Mouse (Mus musculus): ENCODE measurements around the gene Pebp1. TPM values are rescaled to one million over a fixed set of nuclear protein-coding genes. Genes with fewer than 3 reads are reported as not detected.

Gene Pebp1
- 793 and 794 TPM in 2 replicates for polyA plus RNA-seq (2016; fragmentation: Nextera tagmentation; extraction: Ambion mirVana)

DNA sequence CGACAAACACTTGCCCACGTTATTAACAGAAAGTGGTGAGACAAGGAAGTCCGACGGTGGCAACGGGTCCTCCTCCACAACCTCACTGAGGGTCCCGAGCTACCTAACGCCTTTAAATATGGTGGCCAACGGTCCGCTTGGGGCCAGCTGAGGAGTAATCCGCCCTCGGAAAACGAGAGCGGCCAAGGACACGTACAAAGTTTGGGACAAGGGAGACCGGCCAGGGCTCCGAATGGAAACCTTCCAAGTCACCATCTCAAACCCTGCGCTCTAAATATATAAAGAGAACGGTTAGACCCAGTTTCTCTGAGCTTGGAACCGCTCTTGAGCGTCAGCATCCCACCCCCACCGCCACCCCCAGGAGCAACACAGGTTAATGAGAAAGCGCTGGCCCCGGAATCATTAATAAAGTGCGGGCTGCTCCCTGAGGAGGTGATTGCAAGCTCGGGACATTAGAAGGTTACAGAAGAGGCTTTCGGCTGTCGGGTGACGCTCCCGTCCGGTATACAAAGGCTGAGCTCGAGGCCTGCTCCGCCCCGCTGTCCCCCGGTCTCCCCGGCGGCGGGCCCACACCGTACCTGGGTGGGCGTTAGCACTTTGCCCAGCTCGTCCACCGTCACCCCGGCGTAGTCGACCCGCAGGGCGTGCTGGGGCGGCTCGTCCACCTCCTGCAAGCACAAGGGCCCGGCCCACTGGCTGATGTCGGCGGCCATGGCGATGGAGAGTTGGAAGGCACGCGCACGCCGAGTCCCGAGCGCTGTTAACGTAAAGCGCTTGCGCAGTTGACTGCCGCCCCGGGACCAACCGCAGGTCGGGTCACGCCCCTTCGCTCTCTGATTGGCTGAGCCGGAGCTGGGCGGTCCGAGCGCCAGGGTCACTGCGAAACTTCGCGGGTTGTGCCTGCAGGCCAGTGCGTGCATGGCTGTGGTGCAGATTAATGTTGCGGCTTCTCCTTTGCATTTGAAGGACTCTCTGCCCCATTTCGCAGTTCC lies at the start of gene Pebp1:
Gene Pebp1, minus strand, starts transcription at position 795 of the 992 bp plus-strand sequence.
- Histone ChIP-seq H3K9me3 (replicated peaks) (no peaks in the 10 kb centered on the region), H3K4me1 (peaks cover 33% of the 10 kb centered on the region), H3K27me3 (peaks cover 3% of the 10 kb centered on the region; the same call in 1 of the 2 replicates), H3K4me3 (peak within 1 kb of the TSS; percentile 81), H3K4me2 (replicated peaks) (peak within 1 kb of the TSS; percentile 76), H3K9ac (peak within 1 kb of the TSS; percentile 88), H3K27ac (peak within 1 kb of the TSS; percentile 75), H3K36me3 (peaks cover 23% of the 10 kb centered on the region)
- WGBS: under 1% methylated on average over 76 of the region's 77 CpGs
- ATAC-seq (ENCODE audit: low FRiP score): peak; percentile 94

DNA sequence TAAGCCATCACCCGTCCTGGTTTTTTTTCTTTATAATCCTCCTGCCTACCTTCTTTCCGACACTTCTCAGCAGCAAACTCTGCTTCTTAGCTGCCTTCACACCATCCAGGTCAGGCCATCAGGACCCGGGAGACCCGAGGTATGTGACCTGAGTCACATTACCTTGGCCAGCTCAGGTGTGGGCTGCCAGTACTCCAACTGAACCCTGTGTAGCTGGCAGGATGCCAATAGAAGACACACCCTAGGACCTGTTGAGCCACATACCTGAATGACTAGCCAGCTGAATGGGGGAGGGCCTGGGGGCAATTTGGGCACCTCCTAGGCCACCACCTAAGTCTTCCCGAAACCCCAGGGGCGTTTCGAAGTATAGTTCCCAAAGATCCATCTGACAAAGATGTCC lies 43.0 kb upstream of the Pebp1 start:
- H3K27me3 ChIP-seq: no peaks in the 10 kb centered on the region
- no peak overlapping the region for H3K27ac ChIP-seq
- H3K4me2 ChIP-seq (replicated peaks): no peak overlapping the region
- H3K9ac ChIP-seq: no peak overlapping the region
- no peak overlapping the region for H3K4me3 ChIP-seq
- WGBS: 85% methylated on average over 7 of the region's 7 CpGs
- H3K36me3 ChIP-seq: no peaks in the 10 kb centered on the region
- H3K9me3 ChIP-seq (replicated peaks): no peaks in the 10 kb centered on the region
- ATAC-seq (ENCODE audit: low FRiP score): no peak
- no peaks in the 10 kb centered on the region for H3K4me1 ChIP-seq

DNA sequence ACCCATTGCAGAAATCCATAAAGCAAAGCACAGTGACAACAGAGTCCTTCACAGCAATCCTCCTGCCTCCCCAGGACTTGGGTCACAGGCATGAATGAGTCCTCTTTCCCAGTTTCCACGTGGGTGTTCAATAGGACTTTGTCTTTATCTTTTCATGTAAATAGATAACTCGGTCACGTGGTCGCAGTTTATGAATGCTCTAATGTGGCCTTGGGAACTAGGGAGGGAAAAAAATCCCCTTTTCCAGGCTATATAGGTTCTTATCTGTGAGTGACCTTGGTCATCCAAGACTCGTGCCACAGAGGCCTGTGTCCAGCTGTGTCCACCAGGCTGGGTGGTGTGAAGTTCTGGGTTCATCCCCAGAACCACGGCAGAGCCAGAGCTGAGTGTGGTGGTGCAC lies 39.0 kb upstream of the Pebp1 start:
- Histone ChIP-seq H3K4me2 (replicated peaks) (no peak overlapping the region), H3K4me1 (no peaks in the 10 kb centered on the region), H3K4me3 (no peak overlapping the region), H3K9me3 (replicated peaks) (no peaks in the 10 kb centered on the region), H3K27ac (no peak overlapping the region), H3K27me3 (no peaks in the 10 kb centered on the region), H3K36me3 (no peaks in the 10 kb centered on the region), H3K9ac (no peak overlapping the region)
- WGBS: 76% methylated on average over 6 of the region's 6 CpGs
- no peak for ATAC-seq (ENCODE audit: low FRiP score)

DNA sequence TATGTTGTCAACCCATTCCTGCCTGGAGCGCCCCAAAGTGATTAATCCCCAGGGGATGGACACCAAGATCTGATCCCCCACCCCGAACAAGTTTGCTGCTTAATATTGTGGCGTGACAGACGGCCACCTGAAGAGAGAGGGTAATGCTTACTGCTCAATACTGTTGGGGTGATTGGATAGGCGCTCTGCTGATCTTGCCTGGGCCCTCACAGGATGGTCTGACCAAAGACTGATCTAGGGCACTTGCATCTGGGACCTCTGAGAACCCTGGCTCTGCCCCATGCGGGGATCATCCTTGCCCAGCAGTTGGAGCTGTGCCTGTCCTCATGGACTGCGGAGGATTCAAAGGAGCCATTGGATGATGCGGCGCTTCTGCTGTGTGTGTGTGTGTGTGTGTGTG lies 36.3 kb upstream of the Pebp1 start:
- H3K4me3 ChIP-seq: no peak overlapping the region
- H3K27me3 ChIP-seq: peaks cover 22% of the 10 kb centered on the region
- no peak overlapping the region for H3K27ac ChIP-seq
- no peak overlapping the region for H3K4me2 ChIP-seq (replicated peaks)
- H3K36me3 ChIP-seq: no peaks in the 10 kb centered on the region
- H3K9ac ChIP-seq: no peak overlapping the region
- ATAC-seq (ENCODE audit: low FRiP score): no peak
- WGBS: 83% methylated on average over 9 of the region's 9 CpGs
- peaks cover 4% of the 10 kb centered on the region; the same call in 1 of the 2 replicates for H3K4me1 ChIP-seq
- no peaks in the 10 kb centered on the region for H3K9me3 ChIP-seq (replicated peaks)

DNA sequence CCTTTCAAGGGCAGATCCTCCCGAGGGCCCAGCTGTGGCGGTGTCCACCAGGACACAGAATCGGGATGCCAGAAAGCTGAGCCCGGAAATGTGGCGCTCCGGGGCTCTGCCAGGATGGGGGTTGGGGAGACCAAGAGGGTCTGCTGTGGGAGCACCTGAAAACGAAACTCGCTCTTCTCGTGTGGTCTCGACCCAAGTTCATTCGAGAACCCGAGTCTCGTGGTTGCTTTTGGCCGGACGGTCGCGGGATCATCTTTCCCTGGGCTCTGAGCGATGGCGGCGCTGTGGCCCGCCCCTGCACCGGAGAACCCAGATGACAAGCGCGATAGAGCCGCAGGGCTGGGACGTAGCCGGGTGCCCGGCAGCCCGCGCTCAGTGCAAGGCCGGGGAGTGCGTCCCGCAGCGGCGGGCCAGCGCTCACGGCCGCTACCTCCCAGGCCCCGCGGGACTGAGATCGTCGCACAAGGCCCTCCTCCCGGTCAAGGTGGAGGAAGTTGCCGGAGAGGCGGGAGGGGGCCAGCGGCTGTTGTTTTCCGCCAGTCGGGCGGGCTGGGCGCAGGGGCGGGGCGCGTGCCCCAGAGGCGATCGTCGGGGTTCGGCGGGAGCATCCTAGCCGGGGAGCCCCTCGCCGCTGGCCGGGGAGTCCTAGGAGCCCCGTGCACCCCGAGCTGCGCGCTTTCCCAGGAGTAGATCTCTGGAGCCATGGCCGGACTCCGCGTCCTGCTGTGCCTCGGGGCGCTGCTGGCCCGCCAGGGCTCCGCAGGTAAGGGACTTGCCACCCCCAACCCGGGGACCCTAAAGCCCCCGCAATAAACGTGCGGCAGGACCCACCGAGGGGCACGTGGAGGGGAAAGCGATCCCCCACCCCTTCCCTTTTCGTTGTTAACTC lies 31.6 kb upstream of the Pebp1 start, which contains the start of gene Vsig10:
Gene Vsig10, plus strand, starts transcription at position 343 of the 889 bp plus-strand sequence.
- 0 out of 2 replicates have a peak within 1 kb of the TSS, but pooled peaks have one; percentile 7 for H3K27ac ChIP-seq
- ATAC-seq (ENCODE audit: low FRiP score): peak; percentile 73
- H3K4me2 ChIP-seq (replicated peaks): peak within 1 kb of the TSS; percentile 100
- H3K9ac ChIP-seq: peak within 1 kb of the TSS; percentile 78
- H3K27me3 ChIP-seq: peaks cover 39% of the 10 kb centered on the region
- no peaks in the 10 kb centered on the region for H3K9me3 ChIP-seq (replicated peaks)
- H3K4me3 ChIP-seq: peak within 1 kb of the TSS; percentile 70
- no peaks in the 10 kb centered on the region for H3K36me3 ChIP-seq
- H3K4me1 ChIP-seq: peaks cover 14% of the 10 kb centered on the region
- WGBS: under 1% methylated on average over 79 of the region's 81 CpGs

DNA sequence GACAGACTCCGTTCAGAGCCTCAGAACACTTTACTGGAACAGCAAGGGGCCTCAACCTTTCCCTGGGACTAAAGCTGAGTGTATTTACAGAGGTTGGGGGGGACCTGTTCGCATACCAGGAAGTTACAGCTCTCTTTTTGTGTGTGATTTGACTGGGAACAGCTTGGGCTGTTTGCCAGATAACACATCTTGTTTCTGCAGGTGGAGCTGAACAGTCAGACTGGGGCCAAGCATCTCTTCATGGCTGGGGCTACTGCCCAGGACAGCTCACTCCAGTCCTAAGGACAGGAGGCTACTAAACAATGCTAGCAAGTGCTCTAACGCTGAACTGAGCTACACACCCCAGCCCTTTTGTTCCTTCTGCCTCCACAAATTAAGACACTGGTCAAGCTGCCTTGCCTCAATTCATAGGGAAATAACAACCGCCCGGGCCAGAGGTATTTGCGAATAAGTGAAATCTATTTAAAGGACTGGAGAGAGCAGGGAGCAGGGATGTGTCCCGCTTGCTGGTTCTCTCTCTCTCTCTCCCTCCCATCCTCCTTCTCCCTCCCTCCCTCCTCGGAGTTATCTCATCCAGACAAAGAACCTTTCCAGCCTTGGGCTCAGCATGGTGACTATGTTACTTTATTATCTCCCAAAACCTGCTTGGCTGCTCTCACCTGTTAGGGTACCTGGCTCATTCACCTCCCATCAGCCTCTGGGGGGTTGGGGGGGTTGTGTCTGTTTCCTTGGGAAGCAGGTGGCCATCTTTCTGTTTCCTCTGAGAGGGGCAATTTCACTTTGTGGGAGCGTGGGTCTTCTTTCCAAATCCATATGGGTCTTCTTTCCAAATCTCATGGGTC lies 27.4 kb upstream of the Pebp1 start:
- H3K9me3 ChIP-seq (replicated peaks): no peaks in the 10 kb centered on the region
- H3K4me1 ChIP-seq: peaks cover 15% of the 10 kb centered on the region
- no peak overlapping the region for H3K9ac ChIP-seq
- no peak overlapping the region for H3K4me3 ChIP-seq
- ATAC-seq (ENCODE audit: low FRiP score): no peak
- H3K27me3 ChIP-seq: peaks cover 27% of the 10 kb centered on the region
- WGBS: 16% methylated on average over 9 of the region's 9 CpGs
- no peak overlapping the region for H3K27ac ChIP-seq
- no peaks in the 10 kb centered on the region for H3K36me3 ChIP-seq
- no peak overlapping the region for H3K4me2 ChIP-seq (replicated peaks)

DNA sequence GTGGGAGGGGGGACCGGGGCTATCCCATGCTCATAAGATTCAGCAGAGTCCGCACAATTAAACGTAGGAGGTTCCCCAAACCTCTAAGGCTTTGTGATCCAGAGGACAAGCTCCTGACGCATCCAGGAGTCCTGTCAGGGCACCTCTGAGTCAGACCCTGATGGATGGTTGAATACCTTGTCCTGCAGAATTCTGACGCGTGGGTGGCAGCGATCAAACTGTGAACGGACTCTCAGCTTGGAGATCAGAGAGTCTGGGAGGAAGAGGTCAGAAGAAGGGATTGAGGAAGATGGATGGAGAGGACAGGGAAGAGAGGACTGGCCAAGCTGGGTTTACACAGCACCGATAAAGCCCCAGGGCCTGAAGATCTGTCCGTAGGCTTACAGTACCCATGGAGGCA lies 26.5 kb upstream of the Pebp1 start:
- peak overlapping the region; percentile 35 for H3K4me2 ChIP-seq (replicated peaks)
- no peaks in the 10 kb centered on the region for H3K9me3 ChIP-seq (replicated peaks)
- H3K27me3 ChIP-seq: peaks cover 19% of the 10 kb centered on the region
- H3K27ac ChIP-seq: no peak overlapping the region
- no peak for ATAC-seq (ENCODE audit: low FRiP score)
- 33% methylated on average over 10 of the region's 10 CpGs for WGBS
- no peak overlapping the region for H3K4me3 ChIP-seq
- no peaks in the 10 kb centered on the region for H3K36me3 ChIP-seq
- H3K9ac ChIP-seq: no peak overlapping the region
- H3K4me1 ChIP-seq: peaks cover 12% of the 10 kb centered on the region

DNA sequence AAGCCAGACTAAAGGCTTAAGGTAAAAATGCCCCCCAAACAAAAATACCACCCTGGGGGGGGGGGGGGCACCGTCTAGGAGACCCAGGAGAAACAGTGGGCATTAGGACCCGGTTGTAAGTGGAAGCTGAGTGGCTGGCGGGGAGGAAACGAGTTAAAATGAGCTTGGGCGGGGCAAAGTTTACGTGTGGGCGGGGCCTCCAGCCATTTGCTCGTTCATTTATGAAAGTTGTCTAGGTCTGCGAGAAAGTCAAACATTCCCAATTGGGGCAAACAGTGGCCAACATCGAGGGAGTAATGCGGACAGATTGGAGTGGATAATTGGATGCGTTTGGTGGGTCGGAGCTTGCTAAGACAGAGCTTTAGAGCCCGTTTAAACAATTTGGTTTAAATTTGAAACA lies 26.0 kb upstream of the Pebp1 start:
- Histone ChIP-seq H3K27me3 (peaks cover 19% of the 10 kb centered on the region), H3K4me2 (replicated peaks) (peak overlapping the region; percentile 35), H3K36me3 (no peaks in the 10 kb centered on the region), H3K4me3 (0 out of 2 replicates have a peak overlapping the region, but pooled peaks have one; percentile 10), H3K9me3 (replicated peaks) (no peaks in the 10 kb centered on the region), H3K9ac (no peak overlapping the region), H3K4me1 (peaks cover 12% of the 10 kb centered on the region), H3K27ac (no peak overlapping the region)
- WGBS: 23% methylated on average over 14 of the region's 14 CpGs
- no peak for ATAC-seq (ENCODE audit: low FRiP score)

DNA sequence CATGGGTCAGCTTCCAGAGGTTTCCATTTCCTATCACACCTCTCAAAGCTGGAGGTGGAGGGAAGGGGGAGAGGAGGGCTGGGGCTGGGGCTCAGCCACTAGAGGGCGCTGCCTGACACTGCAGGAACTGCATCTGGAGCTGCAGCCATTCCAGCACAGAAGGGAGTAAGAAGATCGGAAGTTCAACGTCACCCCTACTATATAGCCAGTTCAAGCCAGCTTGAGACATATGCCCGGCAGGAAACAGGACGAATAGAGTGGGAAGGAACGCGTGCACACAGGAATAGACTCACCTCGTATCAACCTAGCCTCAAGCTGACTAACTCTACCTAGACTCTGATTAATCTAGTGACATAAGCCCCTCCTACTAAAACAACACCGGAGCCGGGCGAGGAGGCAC lies 20.3 kb upstream of the Pebp1 start:
- ATAC-seq (ENCODE audit: low FRiP score): no peak
- Histone ChIP-seq H3K9me3 (replicated peaks) (no peaks in the 10 kb centered on the region), H3K27me3 (no peaks in the 10 kb centered on the region), H3K9ac (no peak overlapping the region), H3K36me3 (no peaks in the 10 kb centered on the region), H3K27ac (no peak overlapping the region), H3K4me1 (no peaks in the 10 kb centered on the region), H3K4me3 (no peak overlapping the region), H3K4me2 (replicated peaks) (no peak overlapping the region)
- WGBS: 38% methylated on average over 11 of the region's 11 CpGs

DNA sequence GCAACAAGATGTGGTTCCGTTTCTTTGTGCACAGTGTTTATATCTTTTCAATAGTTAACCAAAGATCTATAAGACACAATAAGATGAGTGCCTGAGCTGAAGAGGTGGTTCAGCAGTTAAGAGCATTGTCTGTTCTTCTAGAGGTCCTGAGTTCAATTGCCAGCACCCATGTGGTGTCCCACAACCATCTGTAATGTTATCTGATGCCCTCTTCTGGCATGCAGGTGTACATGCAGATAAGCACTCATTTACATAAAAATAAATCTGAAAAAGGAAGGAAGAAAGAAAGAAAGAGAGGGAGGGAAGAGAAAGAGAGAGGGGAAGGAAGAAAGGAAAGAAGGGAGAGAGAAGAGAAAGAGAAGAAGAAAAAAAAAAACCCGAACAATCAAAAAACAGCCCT lies 19.4 kb upstream of the Pebp1 start:
- H3K4me1 ChIP-seq: no peaks in the 10 kb centered on the region
- WGBS: 95% methylated on average over 2 of the region's 2 CpGs
- no peaks in the 10 kb centered on the region for H3K9me3 ChIP-seq (replicated peaks)
- H3K27ac ChIP-seq: no peak overlapping the region
- H3K27me3 ChIP-seq: no peaks in the 10 kb centered on the region
- no peak overlapping the region for H3K9ac ChIP-seq
- H3K4me3 ChIP-seq: no peak overlapping the region
- no peaks in the 10 kb centered on the region for H3K36me3 ChIP-seq
- ATAC-seq (ENCODE audit: low FRiP score): no peak
- H3K4me2 ChIP-seq (replicated peaks): no peak overlapping the region

DNA sequence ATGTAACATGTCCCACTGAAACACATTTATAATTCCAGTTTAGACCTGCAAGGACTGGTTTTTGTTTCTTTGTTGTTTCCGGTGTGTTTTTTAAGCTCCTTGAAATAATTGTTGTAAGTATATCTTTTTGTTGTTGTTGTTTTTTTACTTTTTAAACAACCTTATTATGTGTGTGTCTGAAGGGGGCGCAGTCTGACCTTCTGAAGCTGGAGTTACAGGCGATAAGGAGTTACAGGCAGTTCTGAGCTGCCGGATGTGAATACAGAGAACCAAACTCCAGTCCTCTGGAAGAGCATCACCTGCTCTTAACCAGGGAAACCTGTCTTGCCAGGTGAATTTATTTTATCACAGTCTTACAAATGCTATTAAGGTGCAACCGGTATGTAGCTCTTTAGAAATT lies 18.3 kb upstream of the Pebp1 start:
- Histone ChIP-seq H3K4me1 (no peaks in the 10 kb centered on the region), H3K4me2 (replicated peaks) (no peak overlapping the region), H3K27ac (no peak overlapping the region), H3K9me3 (replicated peaks) (no peaks in the 10 kb centered on the region), H3K27me3 (no peaks in the 10 kb centered on the region), H3K9ac (no peak overlapping the region), H3K4me3 (no peak overlapping the region), H3K36me3 (no peaks in the 10 kb centered on the region)
- no peak for ATAC-seq (ENCODE audit: low FRiP score)
- WGBS: 92% methylated on average over 5 of the region's 5 CpGs
